Mouse (Mus musculus) gastrocnemius, postnatal 25 days (tissue): Measurements from ENCODE around the gene Ehd2. TPM values are rescaled to one million over a fixed set of nuclear protein-coding genes. Genes with fewer than 3 reads are reported as not detected.
A peak's percentile ranks its signal among the peaks of the same experiment; 100 is the strongest.

Experiments
- DNase-seq: peaks from one replicate; pipeline ENCODE4 v3.0.0; 2022
- long read RNA-seq, 2 experiments: library from polyadenylated mRNA; stranded (forward); transcript quantifications; one replicate each; pipeline ENCODE4 v2.0.0; 2021
- total RNA-seq, 2 experiments: library from RNA; stranded (reverse); gene quantifications; 1 replicate in 1 of 2; 2 replicates in 1 of 2; pipeline ENCODE4 v1.2.3; 2021

Gene Ehd2
- 10 to 100 TPM; 44.5 to 66.1 TPM for total RNA-seq
- long read RNA-seq, experiment 1, full-length matches to known transcripts = 6 of 25 reads
- long read RNA-seq, experiment 1, partial matches to known transcripts = 0 of 25 reads
- long read RNA-seq, experiment 1, other reads (novel, unspliced or antisense) = 19 of 25 reads
- long read RNA-seq, experiment 2, full-length matches to known transcripts = 15 of 38 reads
- long read RNA-seq, experiment 2, partial matches to known transcripts = 0 of 38 reads
- long read RNA-seq, experiment 2, other reads (novel, unspliced or antisense) = 23 of 38 reads

GRCm38 (mm10) chr7:15967312-15967711 lies at the start of gene Ehd2:
TSS of gene Ehd2 (minus strand) at chr7:15967567.
- peak; percentile 87 for DNase-seq

GRCm38 (mm10) chr7:16015384-16015783 lies 48.0 kb upstream of the Ehd2 start:
- DNase-seq = no peak

GRCm38 (mm10) chr7:16014521-16015175 lies 47.3 kb upstream of the Ehd2 start:
- peak; percentile 65 for DNase-seq

GRCm38 (mm10) chr7:16013722-16014275 lies 46.4 kb upstream of the Ehd2 start:
- DNase-seq = no peak

- no peak for DNase-seq
Measured at GRCm38 (mm10) chr7:16012576-16013263, 45.4 kb upstream of the Ehd2 start.

- no peak for DNase-seq
Measured at GRCm38 (mm10) chr7:16011418-16012085, 44.2 kb upstream of the Ehd2 start.

GRCm38 (mm10) chr7:16010649-16011048 lies 43.3 kb upstream of the Ehd2 start:
- no peak for DNase-seq

GRCm38 (mm10) chr7:16009636-16010035 lies 42.3 kb upstream of the Ehd2 start:
- DNase-seq = no peak

- DNase-seq = no peak
Measured at GRCm38 (mm10) chr7:16005020-16005419, 37.7 kb upstream of the Ehd2 start.

- peak; percentile 47 for DNase-seq
Measured at GRCm38 (mm10) chr7:16004177-16004856, 37.0 kb upstream of the Ehd2 start.

GRCm38 (mm10) chr7:16003032-16003431 lies 35.7 kb upstream of the Ehd2 start:
- DNase-seq = no peak

- DNase-seq = peak; percentile 91
Measured at GRCm38 (mm10) chr7:16002171-16002570, 34.8 kb upstream of the Ehd2 start.

GRCm38 (mm10) chr7:16001691-16002090 lies 34.3 kb upstream of the Ehd2 start:
- DNase-seq = no peak

- no peak for DNase-seq
Measured at GRCm38 (mm10) chr7:15993789-15994188, 26.4 kb upstream of the Ehd2 start.

- no peak for DNase-seq
Measured at GRCm38 (mm10) chr7:15993152-15993551, 25.8 kb upstream of the Ehd2 start.

GRCm38 (mm10) chr7:15991764-15992163 lies 24.4 kb upstream of the Ehd2 start:
- no peak for DNase-seq

- DNase-seq = no peak
Measured at GRCm38 (mm10) chr7:15987661-15988356, 20.4 kb upstream of the Ehd2 start.

- no peak for DNase-seq
Measured at GRCm38 (mm10) chr7:15982729-15983407, 15.5 kb upstream of the Ehd2 start.

GRCm38 (mm10) chr7:15981538-15981937 lies 14.2 kb upstream of the Ehd2 start:
- no peak for DNase-seq

- no peak for DNase-seq
Measured at GRCm38 (mm10) chr7:15980246-15980645, 12.9 kb upstream of the Ehd2 start.

- no peak for DNase-seq
Measured at GRCm38 (mm10) chr7:15975904-15976303, 8.5 kb upstream of the Ehd2 start.
